Mouse (Mus musculus) R1 (cell line): Measurements from ENCODE around the gene Elmo3.

Source experiments
- DNase-seq: peaks from one replicate; pipeline ENCODE4 v3.0.0-alpha.2; 2018; ENCODE audit warnings: low read depth, low spot score

Gene Elmo3

DNA sequence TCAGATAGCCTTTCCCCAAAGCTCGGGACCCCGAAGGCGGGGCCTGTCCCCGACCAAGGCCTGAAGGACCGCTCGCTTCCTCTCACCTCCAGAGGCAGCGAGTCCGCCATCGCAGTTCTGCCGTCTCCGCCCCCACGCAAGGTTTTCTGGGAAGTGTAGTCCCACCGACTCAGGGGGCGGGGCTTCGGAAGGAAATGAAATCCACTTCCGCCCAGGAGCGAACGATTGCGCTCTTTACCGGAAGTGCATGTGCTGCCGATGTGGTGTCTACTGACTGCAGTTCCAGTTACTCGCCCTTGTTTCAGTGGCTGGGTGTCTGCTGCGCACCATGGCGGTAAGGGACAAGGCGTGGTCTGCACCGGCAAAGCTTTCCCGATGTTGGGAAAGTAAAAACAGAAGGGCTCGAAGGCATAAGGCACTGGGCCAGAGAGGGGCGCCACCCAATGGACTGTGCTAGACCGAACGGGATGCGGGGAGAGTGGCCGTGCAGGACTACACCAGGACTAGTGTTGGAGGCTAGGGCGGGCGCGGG is 20.8 kb downstream of the Elmo3 start, which contains the start of the genes Lrrc29 and Tmem208:
TSS of gene Lrrc29 (minus strand) at position 138 of the 532 bp plus-strand sequence.
TSS of gene Tmem208 (plus strand) at position 214 of the 532 bp plus-strand sequence.
- peak; percentile 99 for DNase-seq

GRCm38 (mm10) chr8:105326968-105327367 is 21.6 kb downstream of the Elmo3 start:
- DNase-seq = no peak

- DNase-seq = no peak
Observed at GRCm38 (mm10) chr8:105330325-105330724, 24.9 kb downstream of the Elmo3 start.

GRCm38 (mm10) chr8:105331469-105331868 is 26.1 kb downstream of the Elmo3 start:
- no peak for DNase-seq

GRCm38 (mm10) chr8:105331931-105332330 is 26.5 kb downstream of the Elmo3 start:
- no peak for DNase-seq

DNA sequence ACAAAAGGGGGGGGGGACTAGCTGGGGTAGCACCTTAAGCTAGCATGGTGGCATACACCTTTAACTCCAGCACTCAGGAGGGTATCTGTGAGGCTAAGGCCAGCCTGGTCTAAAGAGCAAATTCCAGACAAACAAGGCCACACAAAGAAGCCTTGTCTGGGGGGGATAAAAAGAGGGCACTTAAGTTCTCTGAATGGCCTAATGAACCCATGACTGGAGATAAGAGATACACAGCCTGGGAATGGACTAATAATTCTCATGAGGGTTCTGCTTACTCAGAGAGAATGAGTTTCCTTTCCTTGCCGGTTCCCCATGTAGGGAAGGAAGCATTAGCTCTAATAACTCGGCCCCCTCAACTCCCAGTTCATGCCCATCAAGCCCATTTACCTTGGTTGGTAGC is 27.1 kb downstream of the Elmo3 start:
- no peak for DNase-seq

DNA sequence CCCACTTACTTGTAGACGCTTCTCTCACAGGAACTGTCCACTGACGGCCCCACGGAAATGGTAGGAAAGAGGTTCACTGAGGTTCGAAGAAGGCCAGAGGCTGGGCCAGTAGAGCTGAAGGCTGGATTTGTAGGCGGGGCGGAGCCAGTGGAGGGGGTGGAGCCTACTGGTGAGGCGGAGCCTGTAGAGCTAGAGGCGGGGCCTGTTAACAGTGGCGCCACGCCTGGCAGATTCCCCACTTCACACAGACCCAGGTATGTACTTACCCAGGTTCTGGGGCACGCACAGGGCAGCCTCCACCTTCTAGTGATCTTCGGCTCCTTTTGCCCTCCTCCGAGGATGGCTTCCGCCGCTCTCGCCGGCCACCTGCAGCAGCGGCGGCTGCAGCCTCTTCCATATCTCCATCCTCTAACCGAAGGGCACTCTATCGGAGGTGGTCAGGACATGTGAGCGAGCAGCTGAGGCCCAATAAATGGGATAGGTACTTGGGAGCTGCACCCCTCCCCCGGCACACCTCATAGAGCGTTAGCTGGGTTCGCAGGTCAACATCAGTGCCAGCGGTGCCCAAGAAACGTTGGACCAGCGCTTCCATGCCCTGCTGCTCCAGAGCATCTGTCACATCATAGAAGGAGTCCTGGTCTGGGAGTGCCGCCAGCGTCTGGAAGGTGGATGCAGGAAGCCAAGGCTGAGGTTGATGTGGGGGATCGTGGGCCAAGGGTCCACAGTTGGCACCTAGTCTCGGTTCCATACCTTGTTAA is 31.2 kb downstream of the Elmo3 start:
- DNase-seq = peak; percentile 84

DNA sequence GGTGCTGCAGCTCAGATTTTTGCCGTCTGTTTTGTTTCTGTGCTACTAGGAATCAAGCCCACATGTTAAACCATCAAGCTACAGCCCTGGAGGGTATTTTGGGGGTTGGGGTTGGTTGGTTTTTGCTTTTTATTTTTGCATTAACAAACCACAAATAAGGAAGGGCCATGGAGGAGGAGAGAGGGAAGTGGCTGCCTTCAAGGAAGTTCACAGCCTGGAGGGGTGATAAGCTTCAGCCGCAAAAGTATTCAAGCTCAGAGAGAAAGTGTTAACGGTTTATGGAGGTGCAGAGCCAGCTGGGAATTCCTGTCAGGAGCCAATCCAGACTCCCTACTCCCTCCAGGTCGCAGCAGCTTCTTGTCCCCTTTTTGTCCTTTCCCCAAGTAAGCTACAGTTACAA is 33.6 kb downstream of the Elmo3 start:
- no peak for DNase-seq

- no peak for DNase-seq
Observed at GRCm38 (mm10) chr8:105339886-105340635, 34.7 kb downstream of the Elmo3 start.

GRCm38 (mm10) chr8:105341399-105341798 is 36.0 kb downstream of the Elmo3 start:
- no peak for DNase-seq

DNA sequence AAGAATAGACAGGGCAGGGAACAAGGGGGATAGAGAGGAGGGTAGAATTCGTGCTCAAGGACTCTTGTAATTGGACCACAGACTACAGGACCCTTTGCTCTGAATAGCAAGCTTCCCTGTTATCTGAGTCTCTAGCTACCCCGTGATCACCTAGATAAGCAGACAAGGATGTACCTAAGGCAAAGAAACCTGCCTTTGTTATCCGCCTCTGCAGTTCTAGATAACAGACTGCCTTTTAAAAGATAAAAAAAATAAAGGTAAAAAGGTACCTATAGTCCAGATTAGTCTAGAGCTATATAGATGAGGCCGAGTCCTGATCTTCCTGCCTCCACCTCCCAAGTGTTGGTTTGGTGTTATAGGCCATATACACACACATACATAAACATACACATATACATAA is 37.4 kb downstream of the Elmo3 start:
- DNase-seq = no peak

DNA sequence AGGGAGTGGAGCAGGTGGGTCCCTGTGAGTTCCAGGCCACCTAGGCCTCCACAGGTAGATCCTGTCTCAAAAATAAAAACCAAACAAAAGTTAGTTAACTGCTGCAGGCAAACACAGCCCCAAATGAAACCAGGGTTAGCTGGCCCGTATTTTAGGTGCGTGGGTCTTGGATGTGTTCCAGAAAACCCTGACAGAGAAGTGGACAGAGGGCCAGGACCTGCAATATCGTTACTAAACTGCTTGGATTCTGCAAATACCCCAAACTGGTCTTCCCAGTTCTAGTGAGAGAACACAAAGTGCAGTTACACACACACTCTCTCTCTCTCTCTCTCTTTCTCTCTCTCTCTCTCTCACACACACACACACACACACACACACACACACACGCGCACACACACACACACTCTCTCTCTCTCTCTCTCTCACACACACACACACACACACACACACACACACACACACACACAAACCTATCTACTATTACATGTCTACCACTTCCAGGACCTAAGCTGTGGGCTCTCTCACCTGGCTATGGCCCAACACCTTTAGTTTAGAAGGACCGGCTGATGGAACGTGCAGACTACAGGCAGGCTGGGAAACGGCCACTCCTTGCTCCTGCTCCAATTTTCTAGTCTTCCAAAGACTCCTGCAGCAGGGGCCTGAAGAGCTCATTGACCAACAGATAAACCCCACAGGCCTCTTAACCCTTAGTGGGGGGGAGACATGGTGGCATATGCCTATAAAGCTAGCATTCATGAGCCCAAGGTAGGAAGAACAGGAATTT is 38.6 kb downstream of the Elmo3 start:
- no peak for DNase-seq

GRCm38 (mm10) chr8:105345061-105345975 is 39.9 kb downstream of the Elmo3 start:
- no peak for DNase-seq

DNA sequence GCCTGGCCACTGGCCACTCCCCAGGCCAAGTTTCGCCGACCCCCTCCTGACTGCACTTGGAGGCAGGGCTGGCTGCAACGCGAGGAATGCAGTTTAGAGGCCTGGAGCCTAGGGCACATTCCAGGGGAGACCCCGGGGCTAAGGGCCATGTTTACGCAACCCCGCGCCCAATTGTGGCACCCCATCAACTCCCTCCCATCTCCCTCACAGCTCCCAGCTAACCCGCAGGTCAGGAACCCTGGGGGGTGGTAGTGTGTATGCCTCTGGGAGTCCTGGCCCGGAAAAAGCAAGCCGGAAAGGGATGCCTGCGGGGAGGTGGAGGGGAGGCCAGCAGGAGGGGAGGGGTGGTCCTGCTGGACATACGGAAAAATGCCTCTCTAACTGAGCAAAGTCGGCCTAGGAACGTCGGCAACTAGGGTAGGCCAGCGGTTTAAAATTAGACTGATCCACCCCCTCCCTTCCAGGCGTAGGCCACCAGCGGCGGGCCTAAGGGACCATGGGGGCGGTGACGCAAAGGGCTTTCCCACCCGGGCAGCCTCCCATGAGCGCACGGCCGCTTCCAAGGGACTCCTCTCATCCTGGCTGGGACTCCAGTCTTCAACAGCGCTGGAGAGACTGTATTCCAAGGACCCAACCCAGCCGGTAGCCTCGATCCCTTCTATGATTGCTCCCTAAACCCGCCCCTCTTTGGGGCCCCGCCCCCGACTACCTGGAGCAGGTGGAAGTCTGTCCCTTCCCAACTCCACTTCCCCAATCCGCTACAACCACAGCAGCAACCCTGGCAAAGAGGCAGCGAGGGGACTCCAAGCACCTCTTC is 41.4 kb downstream of the Elmo3 start:
- peak; percentile 82 for DNase-seq

GRCm38 (mm10) chr8:105347428-105348221 is 42.2 kb downstream of the Elmo3 start, which contains the start of gene Fhod1:
Fhod1 (minus strand) TSS chr8:105347953.
- peak; percentile 97 for DNase-seq

- peak; percentile 64 for DNase-seq
Observed at GRCm38 (mm10) chr8:105348450-105349095, 43.2 kb downstream of the Elmo3 start, which contains the start of gene Slc9a5. Slc9a5 (plus strand) TSS chr8:105348843.

GRCm38 (mm10) chr8:105349096-105349771 is 43.8 kb downstream of the Elmo3 start:
- peak; percentile 36 for DNase-seq

DNA sequence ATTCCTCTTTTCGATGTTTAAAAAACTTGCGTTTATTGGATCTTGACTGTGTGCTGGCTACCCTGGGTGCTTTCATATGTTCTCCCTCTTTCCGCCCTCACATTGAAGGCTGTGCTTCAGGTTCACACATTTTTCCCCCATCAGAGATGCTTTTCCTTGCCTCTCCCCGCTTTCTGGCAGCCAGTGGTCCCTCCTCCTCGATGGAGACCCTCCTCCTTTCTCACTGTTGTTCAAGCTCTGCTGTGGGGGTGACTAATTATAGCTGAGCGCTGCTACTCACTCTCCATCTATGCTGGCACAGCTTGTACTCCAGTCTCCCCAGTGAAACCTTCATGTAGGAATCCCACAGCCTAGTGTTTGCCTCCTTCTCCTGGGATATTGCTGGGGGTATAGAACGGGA is 44.8 kb downstream of the Elmo3 start:
- no peak for DNase-seq
